Mouse (Mus musculus) stomach, postnatal 0 days (tissue): ENCODE measurements at regions not wholly inside any gene's neighbourhood (a gene's known extent, or its start where the extent isn't known, plus 50 kb on each side); places are given as distances from the start of the nearest gene placed in this dataset.

Source experiments
- ATAC-seq: fragments of 200-750 bp; cut with Nextera tagmentation; 2 replicates; pipeline ENCODE4 v1.8.0; 2017; ENCODE audit not compliant: low FRiP score, low TSS enrichment
- DNase-seq: peaks from one replicate; pipeline ENCODE4 v3.0.0-alpha.2; 2016; ENCODE audit warnings: low spot score
- H3K27ac ChIP-seq: fragments of 300-500 bp; sonication (generic); replicated peaks from 2 replicates; pipeline ENCODE4 v1.5.1; 2014; ENCODE audit warnings: mild to moderate bottlenecking, control low read depth
- H3K27me3 ChIP-seq: fragments of 300-500 bp; sonication (generic); 2 replicates; pipeline ENCODE4 v1.6.1; 2014; ENCODE audit warnings: low read length; ENCODE audit not compliant: control insufficient read depth, insufficient read depth
- H3K36me3 ChIP-seq: fragments of 300-500 bp; sonication (generic); 2 replicates; pipeline ENCODE4 v1.6.1; 2014; ENCODE audit warnings: low read length, mixed read lengths; ENCODE audit not compliant: control insufficient read depth, insufficient read depth
- H3K4me1 ChIP-seq: fragments of 300-500 bp; sonication (generic); replicated peaks from 2 replicates; pipeline ENCODE4 v1.6.1; 2014; ENCODE audit warnings: antibody characterized with exemption; ENCODE audit not compliant: control insufficient read depth, insufficient read depth
- H3K4me2 ChIP-seq: fragments of 300-500 bp; sonication (generic); replicated peaks from 2 replicates; pipeline ENCODE4 v1.6.1; 2014; ENCODE audit warnings: low read depth, mild to moderate bottlenecking, control low read depth, moderate library complexity
- H3K4me3 ChIP-seq: fragments of 300-500 bp; sonication (generic); 2 replicates; pipeline ENCODE4 v1.5.1; 2014; ENCODE audit warnings: low read depth, low read length, control low read depth
- H3K9ac ChIP-seq: fragments of 300-500 bp; sonication (generic); 2 replicates; pipeline ENCODE4 v1.6.1; 2014; ENCODE audit warnings: mild to moderate bottlenecking, low read length, control low read depth, mixed read lengths
- H3K9me3 ChIP-seq: fragments of 300-500 bp; sonication (generic); 2 replicates; pipeline ENCODE4 v1.6.1; 2016; ENCODE audit warnings: low read length; ENCODE audit not compliant: control insufficient read depth
- CTCF ChIP-seq: IDR thresholded peaks from 2 replicates; pipeline ENCODE4 v1.5.1; 2016; ENCODE audit warnings: antibody characterized with exemption, low read depth, mild to moderate bottlenecking, moderate library complexity
- EP300 ChIP-seq: optimal IDR thresholded peaks from 2 replicates; pipeline ENCODE3; 2016; ENCODE audit warnings: antibody characterized with exemption
- WGBS: fragments of 180-500 bp; shearing (Covaris S2); extraction: QIAGEN DNeasy Blood & Tissue Kit; methylation state at CpG from one replicate; pipeline ENCODE4 v1.1.7; 2014; 5-methylcytosine and 5-hydroxymethylcytosine counted together

DNA sequence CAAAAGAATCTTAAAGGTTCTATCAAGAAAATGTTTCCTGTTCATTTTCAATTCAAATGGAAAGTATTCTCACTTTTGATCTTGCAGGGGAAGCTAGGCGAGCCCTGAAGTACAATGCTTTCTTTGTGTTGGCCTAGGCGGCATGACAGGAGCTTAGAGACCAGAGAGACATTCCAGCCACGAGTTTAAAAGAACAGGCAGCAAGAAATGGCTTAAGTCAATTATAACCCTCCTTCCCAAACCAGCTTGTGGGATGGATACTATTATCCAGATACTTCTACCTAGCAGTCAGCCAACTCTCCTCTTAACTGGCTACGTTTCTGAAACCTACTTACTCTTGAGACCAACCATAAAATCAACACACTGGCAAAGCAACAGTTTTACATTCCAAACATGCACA is 124.3 kb downstream of the Twistnb start:
- TF ChIP-seq EP300 (no peak), CTCF (no peak)
- DNase-seq (no peak), ATAC-seq (no peak)

GRCm38 (mm10) chr12:33561141-33561540 is 131.7 kb downstream of the Twistnb start:
- Histone ChIP-seq H3K4me1 (no peaks in the 10 kb centered on the region), H3K36me3 (no peaks in the 10 kb centered on the region), H3K4me3 (no peak overlapping the region), H3K9me3 (no peaks in the 10 kb centered on the region), H3K27me3 (no peaks in the 10 kb centered on the region), H3K27ac (no peak overlapping the region), H3K9ac (no peak overlapping the region), H3K4me2 (no peak overlapping the region)
- 53% methylated on average over 7 of the region's 7 CpGs for WGBS
- no peak for DNase-seq
- ATAC-seq, result no peak
- TF ChIP-seq CTCF (no peak), EP300 (no peak)

More for the DNA sequence above, 124.3 kb downstream of the Twistnb start:
- Histone ChIP-seq H3K4me3 (no peak overlapping the region), H3K9ac (no peak overlapping the region), H3K27ac (no peak overlapping the region), H3K9me3 (no peaks in the 10 kb centered on the region), H3K27me3 (no peaks in the 10 kb centered on the region), H3K4me1 (no peaks in the 10 kb centered on the region), H3K4me2 (no peak overlapping the region), H3K36me3 (no peaks in the 10 kb centered on the region)
- 27% methylated on average over 4 of the region's 4 CpGs for WGBS

DNA sequence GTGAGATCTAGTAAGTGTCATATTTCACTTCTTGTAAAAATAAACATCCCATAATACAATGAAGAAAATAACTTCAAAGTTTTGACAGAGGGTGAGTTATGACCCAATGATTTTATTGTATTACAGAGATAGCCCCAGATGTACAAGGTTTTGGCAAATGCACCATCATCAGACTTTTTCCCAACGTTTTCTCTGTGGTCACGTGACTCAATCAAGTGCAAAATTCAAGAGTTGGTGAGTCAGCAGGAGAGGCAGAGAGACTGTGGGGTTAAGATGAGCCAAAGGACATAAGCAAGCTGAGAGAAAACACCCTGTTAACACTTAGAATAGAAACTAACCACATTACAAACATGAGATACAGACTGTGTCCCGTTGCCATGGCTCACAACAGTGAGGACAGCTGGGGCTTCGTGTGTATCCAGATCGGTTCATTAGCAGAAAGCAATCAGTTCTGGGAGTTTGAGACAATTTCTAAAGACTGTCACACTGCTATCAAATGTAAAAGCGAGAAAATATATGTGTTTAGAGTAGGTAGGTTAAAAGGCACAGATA is 148.5 kb downstream of the Twistnb start:
- Histone ChIP-seq H3K4me2 (no peak overlapping the region), H3K9ac (no peak overlapping the region), H3K9me3 (no peaks in the 10 kb centered on the region), H3K4me3 (no peak overlapping the region), H3K36me3 (no peaks in the 10 kb centered on the region), H3K27ac (no peak overlapping the region), H3K27me3 (no peaks in the 10 kb centered on the region), H3K4me1 (no peaks in the 10 kb centered on the region)
- no peak for DNase-seq
- TF ChIP-seq EP300, result no peak
- no peak for TF ChIP-seq CTCF
- 61% methylated on average over 6 of the region's 6 CpGs for WGBS
- no peak for ATAC-seq

DNA sequence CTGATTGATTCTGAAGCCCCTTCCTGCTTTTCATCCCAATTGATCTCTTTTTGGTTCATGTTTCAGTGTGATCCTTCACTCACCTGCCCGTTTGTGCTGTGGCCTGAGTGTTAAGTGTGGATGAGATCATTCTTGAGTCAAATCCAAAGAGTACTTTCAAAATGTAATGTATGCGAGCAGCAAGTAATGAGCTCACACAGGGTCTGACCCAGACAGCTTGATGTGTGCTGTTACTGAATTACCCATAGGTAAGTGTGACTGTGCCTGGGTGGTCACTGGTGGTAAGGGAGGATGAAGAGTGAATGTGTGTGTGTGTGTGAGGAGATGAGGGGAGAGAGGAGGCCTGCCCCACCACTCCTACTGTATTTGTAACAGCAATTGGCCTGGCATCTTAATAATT is 151.4 kb downstream of the Twistnb start:
- no peak for ATAC-seq
- Histone ChIP-seq H3K9me3 (no peaks in the 10 kb centered on the region), H3K4me3 (no peak overlapping the region), H3K36me3 (no peaks in the 10 kb centered on the region), H3K27me3 (no peaks in the 10 kb centered on the region), H3K4me1 (no peaks in the 10 kb centered on the region), H3K27ac (no peak overlapping the region), H3K4me2 (no peak overlapping the region), H3K9ac (no peak overlapping the region)
- no peak for TF ChIP-seq CTCF
- TF ChIP-seq EP300, result no peak
- DNase-seq, result no peak
- 59% methylated on average over 2 of the region's 2 CpGs for WGBS

- no peak overlapping the region for H3K4me3 ChIP-seq
- ATAC-seq, result peak; percentile 24; the same call in 1 of the 2 replicates
- H3K27me3 ChIP-seq, result no peaks in the 10 kb centered on the region
- no peak overlapping the region for H3K9ac ChIP-seq
- no peaks in the 10 kb centered on the region for H3K36me3 ChIP-seq
- H3K4me2 ChIP-seq, result no peak overlapping the region
- H3K27ac ChIP-seq, result no peak overlapping the region
- no peak for TF ChIP-seq EP300
- TF ChIP-seq CTCF, result no peak
- WGBS, result 56% methylated on average over 5 of the region's 5 CpGs
- no peak for DNase-seq
- no peaks in the 10 kb centered on the region for H3K9me3 ChIP-seq
- H3K4me1 ChIP-seq, result no peaks in the 10 kb centered on the region
Observed at GRCm38 (mm10) chr12:33591031-33591430, 161.6 kb downstream of the Twistnb start.

- no peaks in the 10 kb centered on the region for H3K27me3 ChIP-seq
- peak overlapping the region; percentile 28 for H3K4me2 ChIP-seq
- no peaks in the 10 kb centered on the region for H3K9me3 ChIP-seq
- no peaks in the 10 kb centered on the region for H3K36me3 ChIP-seq
- H3K27ac ChIP-seq, result peak overlapping the region; percentile 36
- ATAC-seq (no peak), DNase-seq (no peak)
- no peak overlapping the region; the same call in 1 of the 2 replicates for H3K9ac ChIP-seq
- H3K4me1 ChIP-seq, result no peaks in the 10 kb centered on the region
- TF ChIP-seq CTCF (no peak), EP300 (no peak)
- WGBS, result 42% methylated on average over 6 of the region's 6 CpGs
- peak overlapping the region; percentile 15 for H3K4me3 ChIP-seq
Observed at GRCm38 (mm10) chr12:33592431-33592911, 163.0 kb downstream of the Twistnb start.
